18 mouse cellular contexts compared by ENCODE assay signal in genomic region chr2:26439671-26440070, GRCm38 (mm10).
"Had no signal": no experiment of that assay in that cellular context is flagged by ENCODE, and none has a peak within 500 bp of the region (broad histone marks: within the 10 kb centered on the region; RNA-seq: fewer than 3 reads in every experiment).

No protein-coding gene starts in this region.

- ATAC-seq: midbrain, embryonic 16.5 days had no signal

- H3K9me3 ChIP-seq: midbrain, embryonic 10.5 days; midbrain, embryonic 12.5 days; neural tube, embryonic 13.5 days; neural tube, embryonic 15.5 days had no signal

- DNase-seq: lung, adult 18-20 months; lung, embryonic 14.5 days; lung, postnatal 10 days; midbrain, embryonic 14.5 days; retina, postnatal 1 day; right cerebral cortex, adult 18-20 months; right cerebral cortex, postnatal 25 days; right cerebral cortex, postnatal 4 days; spleen, adult 18-20 months; thymus, adult 2 months; thymus, postnatal 25 days; thymus, postnatal 4 days had no signal

- H3K27ac ChIP-seq: midbrain, embryonic 10.5 days; midbrain, embryonic 12.5 days; neural tube, embryonic 13.5 days; neural tube, embryonic 15.5 days had no signal

- H3K27me3 ChIP-seq: midbrain, embryonic 12.5 days; neural tube, embryonic 13.5 days; neural tube, embryonic 15.5 days had no signal

- H3K4me2 ChIP-seq: lung, embryonic 14.5 days; midbrain, embryonic 12.5 days; neural tube, embryonic 13.5 days; neural tube, embryonic 15.5 days had no signal

- H3K4me3 ChIP-seq: midbrain, embryonic 10.5 days; midbrain, embryonic 12.5 days; myocyte; neural tube, embryonic 13.5 days; neural tube, embryonic 15.5 days had no signal

- H3K9ac ChIP-seq: lung, embryonic 14.5 days; neural tube, embryonic 15.5 days had no signal
